Mouse (Mus musculus) right cerebral cortex, adult 18-20 months (tissue): ENCODE measurements around the gene Miga1.

Experiments
- DNase-seq: peaks from one replicate; pipeline ENCODE4 v3.0.0; 2022; ENCODE audit warnings: mixed read lengths

The Miga1 gene

GRCm38 (mm10) chr3:152339862-152340557 lies at the start of gene Miga1:
Gene Miga1, minus strand, starts transcription at chr3:152340407.
- DNase-seq, result peak; percentile 90

GRCm38 (mm10) chr3:152384106-152384505 lies 43.9 kb upstream of the Miga1 start:
- no peak for DNase-seq

GRCm38 (mm10) chr3:152376063-152376462 lies 35.9 kb upstream of the Miga1 start:
- DNase-seq, result no peak

- no peak for DNase-seq
These were observed 24.0 kb upstream of the Miga1 start for GRCm38 (mm10) chr3:152364181-152364580.

GRCm38 (mm10) chr3:152359151-152359550 lies 18.9 kb upstream of the Miga1 start:
- DNase-seq, result no peak

DNA sequence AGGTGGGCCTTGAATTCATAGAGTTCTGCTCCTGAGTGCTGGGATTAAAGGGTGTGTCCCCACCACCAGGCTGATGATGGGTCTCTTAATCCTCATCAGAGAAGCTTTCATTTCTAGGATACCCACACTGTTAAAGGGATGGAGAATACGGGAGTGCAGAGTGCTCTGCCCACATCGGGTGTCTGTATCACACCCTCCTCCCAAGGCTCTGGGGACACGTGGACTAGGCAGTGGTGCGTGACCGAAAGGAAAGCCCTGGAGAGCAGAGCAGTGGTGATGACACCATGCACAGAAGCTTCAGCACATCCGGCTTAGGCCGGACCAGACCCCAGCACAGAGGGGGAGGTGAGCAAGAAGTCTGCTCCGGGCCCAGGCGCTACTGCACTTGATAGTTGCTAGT lies 16.5 kb upstream of the Miga1 start:
- peak; percentile 19 for DNase-seq

DNA sequence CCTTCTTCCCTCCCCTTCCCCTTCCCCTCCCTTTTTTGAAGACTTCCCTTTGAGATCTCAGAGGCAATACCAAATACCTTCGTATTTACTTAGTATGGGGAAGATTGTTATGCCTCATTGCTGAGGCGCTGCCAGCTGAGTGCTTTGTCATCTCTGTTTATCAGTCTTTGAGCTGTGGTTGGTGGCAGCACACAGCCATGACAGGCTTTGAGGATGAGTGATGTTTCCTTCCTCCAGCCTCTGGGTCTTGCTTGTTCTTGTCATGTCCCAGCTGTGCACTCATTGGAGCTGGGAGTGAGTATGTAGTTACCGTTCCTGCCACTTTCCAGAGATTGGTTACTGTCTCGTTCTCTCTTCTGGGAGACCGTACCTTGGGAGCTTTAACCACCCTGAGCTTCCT lies 15.2 kb upstream of the Miga1 start:
- no peak for DNase-seq

DNA sequence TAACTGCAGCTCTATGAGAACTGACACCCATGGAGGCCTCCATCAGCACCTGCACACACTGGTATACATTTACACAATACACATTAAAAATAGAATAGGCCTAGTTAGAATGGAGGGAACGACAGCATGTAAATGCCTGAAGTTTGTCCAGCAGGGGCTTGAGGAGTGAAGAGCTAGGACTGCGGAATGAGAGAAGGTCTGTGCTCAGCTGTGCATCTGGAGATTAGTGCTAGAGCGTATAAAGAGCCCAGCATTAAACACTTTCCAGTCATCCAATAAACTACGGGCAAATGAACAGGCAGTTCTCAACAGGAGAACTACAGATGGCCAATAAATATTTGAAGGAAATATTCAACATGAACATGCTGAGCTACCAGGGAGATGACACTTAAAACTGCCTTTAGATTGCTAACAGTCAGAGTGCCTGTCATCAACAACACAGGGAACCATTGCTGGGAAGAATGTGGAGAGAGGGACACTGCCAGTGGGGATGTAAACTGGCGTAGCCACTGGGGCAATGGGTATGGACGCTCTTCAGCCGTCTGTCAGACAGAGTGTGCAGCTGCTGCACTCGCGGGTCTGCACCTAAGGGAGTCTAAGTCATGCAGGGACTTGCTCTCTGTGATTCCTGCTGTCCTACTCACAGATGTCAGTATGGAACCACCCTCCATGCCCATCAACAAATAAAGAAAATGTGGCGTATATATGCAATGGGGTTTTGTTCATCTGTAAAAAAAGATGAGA lies 13.4 kb upstream of the Miga1 start:
- DNase-seq, result no peak

DNA sequence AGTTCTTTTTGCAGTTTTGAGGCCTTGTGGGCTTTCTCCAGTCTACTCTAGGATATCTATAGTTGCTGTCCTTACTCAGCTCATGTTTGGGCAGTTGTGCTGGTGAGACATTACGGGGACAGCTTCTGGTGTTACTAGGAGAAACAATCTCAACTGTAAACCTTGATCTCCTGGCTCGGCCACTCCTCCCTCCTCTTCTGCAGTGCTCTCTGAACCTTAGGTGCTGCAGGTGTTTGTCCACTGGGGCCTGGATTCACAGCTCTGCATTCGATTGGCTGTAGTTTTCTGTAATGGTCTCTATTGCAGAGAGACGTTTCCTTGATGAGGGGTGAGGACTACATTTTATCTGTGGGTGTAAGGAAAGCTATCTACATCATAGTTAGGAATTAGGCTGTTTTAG lies 12.1 kb upstream of the Miga1 start:
- no peak for DNase-seq

DNA sequence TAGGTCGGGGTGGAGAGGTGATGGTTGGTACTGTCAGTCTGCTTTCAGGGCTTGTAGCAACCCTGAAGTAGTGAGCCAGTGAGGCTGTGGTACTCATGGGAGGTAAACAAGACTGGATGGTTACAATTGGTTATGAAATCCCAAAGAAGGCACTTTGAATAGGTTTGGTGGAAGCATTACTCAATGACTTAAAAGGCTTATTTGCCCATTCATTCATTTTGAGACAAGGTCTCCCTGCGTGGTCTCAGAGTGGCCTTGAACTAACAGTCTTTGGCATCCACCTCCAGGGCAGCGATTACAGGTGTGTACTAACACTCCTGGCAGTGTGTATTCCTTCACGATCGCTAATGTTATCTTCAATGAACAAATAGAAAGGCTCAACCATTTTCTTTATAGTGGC lies 10.8 kb upstream of the Miga1 start:
- DNase-seq, result no peak

- no peak for DNase-seq
These were observed 10.2 kb upstream of the Miga1 start for GRCm38 (mm10) chr3:152350431-152350830.

GRCm38 (mm10) chr3:152348011-152348830 lies 8.0 kb upstream of the Miga1 start:
- DNase-seq, result no peak

- DNase-seq, result no peak
These were observed 7.0 kb upstream of the Miga1 start for GRCm38 (mm10) chr3:152347227-152347626.

- DNase-seq, result peak; percentile 28
These were observed 6.5 kb upstream of the Miga1 start for GRCm38 (mm10) chr3:152346633-152347141.

DNA sequence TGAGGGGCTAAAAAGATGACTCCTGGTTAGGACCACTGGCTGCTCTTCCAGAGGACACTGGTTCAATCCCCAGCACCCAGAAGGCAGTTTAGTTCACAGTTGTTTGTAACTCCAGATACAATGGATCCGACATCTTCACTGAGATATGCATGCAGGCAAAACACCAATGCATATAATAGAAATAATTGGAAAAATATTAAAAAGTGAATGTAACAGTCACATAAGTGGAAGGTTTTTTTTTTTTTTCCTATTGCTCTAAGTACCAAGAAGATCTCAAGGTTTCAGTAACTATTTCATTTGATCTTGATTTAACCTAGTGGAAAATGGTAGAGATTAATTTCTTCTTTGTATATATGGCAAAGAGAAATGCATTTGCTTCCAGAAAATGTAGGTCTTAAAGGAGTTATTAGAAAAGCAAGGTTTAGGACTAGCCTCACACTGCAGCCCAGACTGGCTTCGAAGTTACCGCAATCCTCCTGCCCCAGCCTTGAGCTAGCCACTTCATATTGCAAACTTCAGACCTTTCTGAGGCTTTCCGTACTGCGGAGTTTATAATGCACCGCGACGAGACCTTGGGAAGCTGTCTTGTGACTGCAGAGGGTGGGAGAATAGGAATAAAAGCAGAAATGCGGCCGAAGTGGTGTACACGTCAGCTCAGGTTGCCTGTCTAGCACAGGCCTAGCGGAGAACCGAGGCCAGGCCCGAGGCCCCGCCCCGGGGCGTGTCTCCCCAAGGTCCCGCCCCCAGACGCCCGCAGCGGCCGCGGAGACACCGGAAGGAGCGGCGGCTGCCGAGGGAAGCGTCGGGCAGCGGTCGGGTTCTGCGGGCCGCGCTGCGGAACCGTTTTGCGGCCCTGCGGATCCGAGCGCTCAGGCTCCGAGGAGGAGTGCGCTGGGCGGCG lies 5.8 kb upstream of the Miga1 start, which contains the start of gene Usp33:
TSS of gene Usp33 (plus strand) at position 747 of the 901 bp plus-strand sequence.
- DNase-seq, result peak; percentile 95

DNA sequence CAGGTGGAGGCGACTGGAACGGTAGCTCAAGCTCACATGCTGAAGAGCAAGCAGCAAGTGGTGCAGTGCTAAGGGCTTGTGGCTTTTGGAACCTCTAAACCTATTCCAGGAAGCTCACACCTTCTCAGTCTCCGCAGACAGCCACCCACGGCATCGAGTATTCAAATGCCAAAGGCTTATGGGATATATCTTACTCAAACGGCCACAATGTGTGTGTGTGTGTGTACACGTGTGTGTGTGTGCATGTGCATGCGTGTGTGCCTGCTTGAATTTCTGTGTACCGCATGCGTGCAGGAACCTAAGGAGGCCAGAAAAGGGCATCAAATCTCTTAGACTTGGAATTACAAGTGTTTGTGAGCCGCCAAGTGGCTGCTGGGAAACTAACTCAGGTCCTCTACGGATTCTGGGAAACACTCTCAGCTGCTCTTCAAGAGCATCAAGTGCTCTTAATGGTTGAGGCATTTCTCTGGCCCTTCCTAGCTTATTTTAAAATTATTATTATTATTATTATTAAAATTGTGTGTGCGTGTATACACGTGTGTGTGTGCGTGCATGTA lies 2.8 kb upstream of the Miga1 start:
- DNase-seq, result no peak

DNA sequence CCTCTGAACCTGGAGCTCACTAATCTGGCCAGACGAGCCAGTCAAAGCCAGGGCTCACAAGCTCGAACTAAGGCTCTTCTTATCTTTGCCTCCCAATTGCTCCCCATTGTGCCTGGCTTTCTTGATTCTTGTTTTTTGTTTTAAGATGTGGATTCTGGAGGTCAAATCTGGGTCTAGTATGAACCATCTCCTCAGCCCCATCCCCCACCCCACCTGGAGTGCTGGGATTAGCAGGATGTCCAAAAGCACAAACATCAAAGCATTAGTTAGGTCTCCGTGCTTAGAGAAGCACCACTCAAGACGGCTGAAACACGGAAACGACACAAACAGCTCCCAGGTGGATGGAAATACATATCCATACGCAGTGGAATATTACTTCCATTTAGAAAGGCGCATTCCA lies 4.1 kb downstream of the Miga1 start:
- DNase-seq, result no peak

GRCm38 (mm10) chr3:152333641-152334040 lies 6.6 kb downstream of the Miga1 start:
- DNase-seq, result no peak

DNA sequence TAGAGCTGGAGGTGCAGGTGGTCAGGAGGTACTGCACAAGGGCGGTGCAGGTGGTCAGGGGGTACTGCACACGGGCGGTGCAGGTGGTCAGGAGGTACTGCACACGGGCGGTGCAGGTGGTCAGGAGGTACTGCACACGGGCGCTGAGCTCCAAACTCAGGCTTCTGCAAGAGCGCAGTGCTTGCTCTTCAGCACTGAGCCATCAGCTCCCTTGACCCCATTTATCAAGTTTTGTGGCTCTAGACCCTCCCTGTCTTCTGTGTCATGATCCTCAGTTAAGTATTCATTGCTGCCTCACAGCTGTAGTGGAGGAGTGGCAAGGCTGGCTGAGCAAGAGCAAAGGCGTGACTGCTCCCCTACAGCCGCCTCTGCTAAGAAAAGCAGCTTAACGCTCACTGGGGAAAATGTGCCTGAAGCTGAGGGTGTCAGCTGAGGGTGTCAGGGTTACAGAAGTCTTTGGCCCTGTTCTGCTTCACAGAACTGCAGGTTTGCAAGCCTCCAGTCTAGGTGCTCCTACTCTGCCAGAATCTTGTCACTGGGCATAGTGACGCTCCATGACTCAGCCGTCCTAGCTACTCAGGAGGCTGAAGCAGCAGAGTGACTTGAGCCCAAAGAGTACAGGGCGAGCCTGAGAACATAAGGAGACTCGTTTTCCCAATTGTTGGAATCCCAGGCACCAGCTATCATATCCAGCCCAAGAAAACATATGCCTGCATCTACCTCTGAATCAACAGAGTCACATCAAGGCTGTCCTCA lies 7.5 kb downstream of the Miga1 start:
- DNase-seq, result peak; percentile 32

- DNase-seq, result no peak
These were observed 8.1 kb downstream of the Miga1 start for GRCm38 (mm10) chr3:152332104-152332503.
